Mouse (Mus musculus): ENCODE measurements around the gene Ank3.

- TF ChIP-seq MYB (IDR thresholded peaks at IDR 0.05; ENCODE audit: low read depth, low read length) (no peak), EP300 (IDR thresholded peaks at IDR 0.05; ENCODE audit: low read depth in 1 of 2, low read length in 2 of 2) (no peak), CTCF (IDR thresholded peaks at IDR 0.05 in 2 of 3, conservative IDR thresholded peaks at IDR 0.05 in 1 of 3; ENCODE audit: control insufficient read depth in 1 of 3, insufficient read depth in 1 of 3, low read depth in 2 of 3, low read length in 3 of 3, poor library complexity in 1 of 3, severe bottlenecking in 1 of 3) (no peak), POLR2AphosphoS2 (IDR thresholded peaks at IDR 0.05; ENCODE audit: low read length) (no peak), TBP (IDR thresholded peaks at IDR 0.05; ENCODE audit: low read depth, low read length) (no peak), POLR2A (IDR thresholded peaks at IDR 0.05; ENCODE audit: control insufficient read depth in 1 of 2, insufficient read depth in 1 of 2, low read depth in 1 of 2, low read length in 2 of 2, poor library complexity in 1 of 2) (no peak), SMC3 (IDR thresholded peaks at IDR 0.05; ENCODE audit: low read depth, low read length) (no peak), USF1 (IDR thresholded peaks at IDR 0.05; ENCODE audit: low read depth, low read length) (peak; percentile 48; the same call in 1 of the 2 replicates)
These were observed 525.2 kb downstream of the Ank3 start for GRCm38 (mm10) chr10:69923801-69924200.

Data from MEL (cell line).